Mouse (Mus musculus): ENCODE measurements at regions not wholly inside any gene's neighbourhood (a gene's known extent, or its start where the extent isn't known, plus 50 kb on each side); places are given as distances from the start of the nearest gene placed in this dataset.

GRCm38 (mm10) chr2:21054325-21055082 is 85.8 kb upstream of the Arhgap21 start:
- TF ChIP-seq CTCF (IDR thresholded peaks at IDR 0.05; ENCODE audit: low read depth, low read length) (no peak), POLR2A (IDR thresholded peaks at IDR 0.05; ENCODE audit: insufficient read depth, low read length) (no peak)

Data from ES-Bruce4 (cell line).